Mouse (Mus musculus) neural tube, embryonic 14.5 days (tissue): ENCODE measurements around the gene Slc5a5. TPM values are rescaled to one million over a fixed set of nuclear protein-coding genes. Genes with fewer than 3 reads are reported as not detected.
A peak's percentile ranks its signal among the peaks of the same experiment; 100 is the strongest.

Source experiments
- ATAC-seq: fragments of 200-750 bp; cut with Nextera tagmentation; 2 replicates; pipeline ENCODE4 v1.8.0; 2017; ENCODE audit warnings: low read depth, mild to moderate bottlenecking, moderate TSS enrichment, moderate library complexity
- H3K27ac ChIP-seq: fragments of 300-500 bp; sonication (generic); 2 replicates; pipeline ENCODE4 v1.5.1; 2014; ENCODE audit warnings: low read depth, mild to moderate bottlenecking, control low read depth, low read length, moderate library complexity, mixed read lengths
- H3K27me3 ChIP-seq: fragments of 300-500 bp; sonication (generic); 2 replicates; pipeline ENCODE4 v1.6.1; 2014; ENCODE audit warnings: low read length; ENCODE audit not compliant: control insufficient read depth, insufficient read depth
- H3K36me3 ChIP-seq: fragments of 300-500 bp; sonication (generic); 2 replicates; pipeline ENCODE4 v1.6.1; 2014; ENCODE audit warnings: low read length, mixed read lengths; ENCODE audit not compliant: control insufficient read depth, insufficient read depth
- H3K4me1 ChIP-seq: fragments of 300-500 bp; sonication (generic); 2 replicates; pipeline ENCODE4 v1.6.1; 2014; ENCODE audit warnings: low read length; ENCODE audit not compliant: control insufficient read depth, insufficient read depth
- H3K4me2 ChIP-seq: fragments of 300-500 bp; sonication (generic); 2 replicates; pipeline ENCODE4 v1.6.1; 2014; ENCODE audit warnings: mild to moderate bottlenecking, low read depth, low read length, control low read depth
- H3K4me3 ChIP-seq: fragments of 300-500 bp; sonication (generic); 2 replicates; pipeline ENCODE4 v1.5.1; 2014; ENCODE audit warnings: low read depth, low read length, control low read depth, mixed read lengths
- H3K9ac ChIP-seq: fragments of 300-500 bp; sonication (generic); replicated peaks from 2 replicates; pipeline ENCODE4 v1.6.1; 2014; ENCODE audit warnings: low read depth, mild to moderate bottlenecking, control low read depth, low read length, mixed read lengths
- H3K9me3 ChIP-seq: fragments of 300-500 bp; sonication (generic); 2 replicates; pipeline ENCODE4 v1.6.1; 2016; ENCODE audit warnings: low read length; ENCODE audit not compliant: control insufficient read depth
- WGBS: fragments of 180-500 bp; shearing (Covaris S2); extraction: QIAGEN DNeasy Blood & Tissue Kit; methylation state at CpG from one replicate; pipeline ENCODE4 v1.1.7; 2014; 5-methylcytosine and 5-hydroxymethylcytosine counted together
- polyA plus RNA-seq: library from polyadenylated mRNA; unstranded; fragments of >200 nt; fragmentation: Nextera tagmentation; extraction: Ambion mirVana; gene quantifications from 2 replicates; pipeline ENCODE4 v1.2.1, GENCODE M21; 2014

Gene Slc5a5
- polyA plus RNA-seq, 1 experiment from 2014 or later: 2.6 TPM

- Histone ChIP-seq H3K36me3 (peaks cover 16% of the 10 kb centered on the region), H3K27me3 (peaks cover 32% of the 10 kb centered on the region), H3K4me3 (no peak overlapping the region), H3K4me2 (no peak overlapping the region), H3K9ac (no peak overlapping the region), H3K27ac (no peak overlapping the region), H3K4me1 (peaks cover 6% of the 10 kb centered on the region; the same call in 1 of the 2 replicates), H3K9me3 (no peaks in the 10 kb centered on the region)
- no peak for ATAC-seq
- WGBS: 94% methylated on average over 5 of the region's 5 CpGs
Measured at GRCm38 (mm10) chr8:70890656-70891055, 1.9 kb downstream of the Slc5a5 start.

- no peaks in the 10 kb centered on the region for H3K36me3 ChIP-seq
- H3K9ac ChIP-seq: 0 out of 2 replicates have a peak overlapping the region, but pooled peaks have one; percentile 13
- H3K4me2 ChIP-seq: 0 out of 2 replicates have a peak overlapping the region, but pooled peaks have one; percentile 9
- H3K4me1 ChIP-seq: peaks cover 6% of the 10 kb centered on the region; the same call in 1 of the 2 replicates
- WGBS: 7% methylated on average over 18 of the region's 18 CpGs
- H3K27ac ChIP-seq: no peak overlapping the region
- H3K27me3 ChIP-seq: peaks cover 25% of the 10 kb centered on the region
- ATAC-seq: no peak
- no peaks in the 10 kb centered on the region for H3K9me3 ChIP-seq
- 0 out of 2 replicates have a peak overlapping the region, but pooled peaks have one; percentile 2 for H3K4me3 ChIP-seq
Measured at GRCm38 (mm10) chr8:70887669-70888068, 4.9 kb downstream of the Slc5a5 start.

GRCm38 (mm10) chr8:70885612-70886011, 6.9 kb downstream of the Slc5a5 start:
- Histone ChIP-seq H3K4me1 (no peaks in the 10 kb centered on the region), H3K27ac (no peak overlapping the region), H3K36me3 (no peaks in the 10 kb centered on the region), H3K9me3 (no peaks in the 10 kb centered on the region), H3K4me2 (no peak overlapping the region), H3K9ac (no peak overlapping the region), H3K27me3 (peaks cover 4% of the 10 kb centered on the region), H3K4me3 (no peak overlapping the region)
- 19% methylated on average over 12 of the region's 12 CpGs for WGBS
- no peak for ATAC-seq

GRCm38 (mm10) chr8:70884683-70885082, 7.9 kb downstream of the Slc5a5 start:
- no peak for ATAC-seq
- H3K27ac ChIP-seq: no peak overlapping the region

GRCm38 (mm10) chr8:70884186-70884585, 8.4 kb downstream of the Slc5a5 start:
- H3K36me3 ChIP-seq: no peaks in the 10 kb centered on the region
- no peaks in the 10 kb centered on the region for H3K9me3 ChIP-seq
- no peak overlapping the region for H3K9ac ChIP-seq
- WGBS: 90% methylated on average over 4 of the region's 4 CpGs
- ATAC-seq: no peak
- H3K4me3 ChIP-seq: no peak overlapping the region
- no peak overlapping the region for H3K27ac ChIP-seq
- H3K27me3 ChIP-seq: no peaks in the 10 kb centered on the region
- H3K4me2 ChIP-seq: no peak overlapping the region
- H3K4me1 ChIP-seq: 0 out of 2 replicates have a peak, but pooled peaks cover 2% of the 10 kb centered on the region

More at GRCm38 (mm10) chr8:70884683-70885082, 7.9 kb downstream of the Slc5a5 start:
- Histone ChIP-seq H3K9me3 (no peaks in the 10 kb centered on the region), H3K4me2 (no peak overlapping the region), H3K9ac (no peak overlapping the region), H3K27me3 (no peaks in the 10 kb centered on the region), H3K4me3 (no peak overlapping the region), H3K4me1 (no peaks in the 10 kb centered on the region), H3K36me3 (no peaks in the 10 kb centered on the region)
- 86% methylated on average over 10 of the region's 10 CpGs for WGBS

GRCm38 (mm10) chr8:70880546-70880945, 12.0 kb downstream of the Slc5a5 start:
- Histone ChIP-seq H3K9ac (no peak overlapping the region), H3K36me3 (no peaks in the 10 kb centered on the region), H3K27ac (no peak overlapping the region), H3K4me3 (no peak overlapping the region), H3K9me3 (no peaks in the 10 kb centered on the region), H3K4me2 (no peak overlapping the region), H3K27me3 (no peaks in the 10 kb centered on the region), H3K4me1 (0 out of 2 replicates have a peak, but pooled peaks cover 2% of the 10 kb centered on the region)
- ATAC-seq: no peak
- 40% methylated on average over 11 of the region's 11 CpGs for WGBS

GRCm38 (mm10) chr8:70880126-70880525, 12.4 kb downstream of the Slc5a5 start:
- ATAC-seq: no peak
- WGBS: 13% methylated on average over 4 of the region's 4 CpGs
- Histone ChIP-seq H3K27ac (no peak overlapping the region), H3K4me3 (no peak overlapping the region), H3K4me1 (0 out of 2 replicates have a peak, but pooled peaks cover 2% of the 10 kb centered on the region), H3K9me3 (no peaks in the 10 kb centered on the region), H3K9ac (no peak overlapping the region), H3K4me2 (no peak overlapping the region), H3K36me3 (no peaks in the 10 kb centered on the region), H3K27me3 (no peaks in the 10 kb centered on the region)

GRCm38 (mm10) chr8:70879500-70879899, 13.1 kb downstream of the Slc5a5 start:
- 53% methylated on average over 4 of the region's 4 CpGs for WGBS
- Histone ChIP-seq H3K27ac (no peak overlapping the region), H3K4me2 (no peak overlapping the region), H3K4me1 (0 out of 2 replicates have a peak, but pooled peaks cover 2% of the 10 kb centered on the region), H3K27me3 (no peaks in the 10 kb centered on the region), H3K9me3 (no peaks in the 10 kb centered on the region), H3K4me3 (no peak overlapping the region), H3K9ac (0 out of 2 replicates have a peak overlapping the region, but pooled peaks have one; percentile 11), H3K36me3 (no peaks in the 10 kb centered on the region)
- ATAC-seq: no peak

GRCm38 (mm10) chr8:70878178-70878577, 14.4 kb downstream of the Slc5a5 start:
- Histone ChIP-seq H3K27ac (no peak overlapping the region), H3K9ac (no peak overlapping the region), H3K4me3 (no peak overlapping the region), H3K36me3 (no peaks in the 10 kb centered on the region), H3K4me1 (0 out of 2 replicates have a peak, but pooled peaks cover 2% of the 10 kb centered on the region), H3K27me3 (no peaks in the 10 kb centered on the region), H3K9me3 (no peaks in the 10 kb centered on the region), H3K4me2 (no peak overlapping the region)
- no peak for ATAC-seq
- 37% methylated on average over 2 of the region's 2 CpGs for WGBS
